Mouse (Mus musculus) stomach, embryonic 14.5 days (tissue): ENCODE data around the gene Aip. TPM values are rescaled to one million over a fixed set of nuclear protein-coding genes. Genes with fewer than 3 reads are reported as not detected.

ENCODE experiments used
- ATAC-seq: fragments of 200-750 bp; cut with Nextera tagmentation; 2 replicates; pipeline ENCODE4 v1.8.0; 2017; ENCODE audit warnings: low read depth, moderate TSS enrichment; ENCODE audit not compliant: insufficient number of reproducible peaks, insufficient read depth, low FRiP score
- H3K27ac ChIP-seq: fragments of 300-500 bp; sonication (generic); 2 replicates; pipeline ENCODE4 v1.5.1; 2014; ENCODE audit warnings: mild to moderate bottlenecking, low read length, moderate library complexity, mixed read lengths
- H3K27me3 ChIP-seq: fragments of 300-500 bp; sonication (generic); 2 replicates; pipeline ENCODE4 v1.6.1; 2014; ENCODE audit warnings: low read length, control low read depth, mixed read lengths; ENCODE audit not compliant: control insufficient read depth, insufficient read depth
- H3K36me3 ChIP-seq: fragments of 300-500 bp; sonication (generic); 2 replicates; pipeline ENCODE4 v1.6.1; 2014; ENCODE audit warnings: mild to moderate bottlenecking, control low read depth, low read length, moderate library complexity, mixed read lengths; ENCODE audit not compliant: control insufficient read depth, insufficient read depth
- H3K4me1 ChIP-seq: fragments of 300-500 bp; sonication (generic); 2 replicates; pipeline ENCODE4 v1.6.1; 2014; ENCODE audit warnings: low read length, control low read depth, mixed read lengths; ENCODE audit not compliant: control insufficient read depth, insufficient read depth
- H3K4me2 ChIP-seq: fragments of 300-500 bp; sonication (generic); replicated peaks from 2 replicates; pipeline ENCODE4 v1.6.1; 2014; ENCODE audit warnings: low read depth, low read length, control low read depth
- H3K4me3 ChIP-seq: fragments of 300-500 bp; sonication (generic); 2 replicates; pipeline ENCODE4 v1.5.1; 2014; ENCODE audit warnings: low read depth, low read length, control low read depth
- H3K9ac ChIP-seq: fragments of 300-500 bp; sonication (generic); replicated peaks from 2 replicates; pipeline ENCODE4 v1.6.1; 2014; ENCODE audit warnings: low read depth, mild to moderate bottlenecking, control low read depth, low read length, moderate library complexity, mixed read lengths
- H3K9me3 ChIP-seq: fragments of 300-500 bp; sonication (generic); 2 replicates; pipeline ENCODE4 v1.6.1; 2016; ENCODE audit warnings: low read depth, low read length, control low read depth; ENCODE audit not compliant: control insufficient read depth
- WGBS: fragments of 180-500 bp; shearing (Covaris S2); extraction: QIAGEN DNeasy Blood & Tissue Kit; methylation state at CpG from one replicate; pipeline ENCODE4 v1.1.7; 2014; 5-methylcytosine and 5-hydroxymethylcytosine counted together
- polyA plus RNA-seq: library from polyadenylated mRNA; unstranded; fragments of >200 nt; fragmentation: Nextera tagmentation; extraction: Ambion mirVana; gene quantifications from 2 replicates; pipeline ENCODE4 v1.2.1, GENCODE M21; 2014

Gene Aip
- polyA plus RNA-seq, 1 experiment from 2014 or later: 101 TPM

DNA sequence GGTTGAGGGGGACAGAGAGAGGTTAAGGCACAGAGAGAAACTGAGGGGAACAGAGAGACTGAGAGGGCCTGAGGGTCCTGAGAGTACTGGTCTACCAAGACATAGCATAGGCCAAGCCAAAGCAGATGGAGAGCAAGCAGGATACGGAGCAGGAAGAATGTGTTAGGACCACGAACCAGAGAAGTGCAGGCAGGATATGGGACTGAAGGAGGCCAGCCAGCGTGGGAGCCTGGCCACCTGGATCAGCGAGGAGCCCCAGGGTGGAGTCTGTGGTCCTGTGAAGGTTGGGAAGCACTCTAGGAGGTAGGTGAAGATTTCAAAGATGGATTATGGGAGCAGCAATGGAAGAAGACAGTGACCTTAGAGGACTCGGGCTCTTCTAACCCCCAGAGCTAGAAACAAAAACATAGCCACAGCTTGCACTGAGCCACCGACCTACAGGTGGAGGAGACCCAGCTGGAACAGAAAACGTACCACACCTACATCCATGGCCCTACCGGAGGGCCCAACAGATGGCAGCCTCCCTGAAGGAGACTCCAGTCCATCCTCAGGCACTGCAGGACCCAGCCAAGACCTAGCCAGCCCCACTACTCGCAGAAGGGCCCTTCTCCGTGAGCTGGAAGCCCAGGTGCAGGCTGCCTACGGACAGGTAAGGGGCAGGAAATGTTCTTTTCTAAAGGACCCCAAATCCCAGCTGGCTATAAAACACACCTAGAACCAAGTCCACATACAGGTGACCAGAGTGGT is 43.3 kb downstream of the Aip start:
- Histone ChIP-seq H3K27ac (no peak overlapping the region), H3K36me3 (no peaks in the 10 kb centered on the region), H3K4me1 (no peaks in the 10 kb centered on the region), H3K9ac (no peak overlapping the region), H3K9me3 (no peaks in the 10 kb centered on the region), H3K27me3 (no peaks in the 10 kb centered on the region), H3K4me2 (no peak overlapping the region), H3K4me3 (no peak overlapping the region)
- ATAC-seq: no peak
- 82% methylated on average over 11 of the region's 11 CpGs for WGBS

DNA sequence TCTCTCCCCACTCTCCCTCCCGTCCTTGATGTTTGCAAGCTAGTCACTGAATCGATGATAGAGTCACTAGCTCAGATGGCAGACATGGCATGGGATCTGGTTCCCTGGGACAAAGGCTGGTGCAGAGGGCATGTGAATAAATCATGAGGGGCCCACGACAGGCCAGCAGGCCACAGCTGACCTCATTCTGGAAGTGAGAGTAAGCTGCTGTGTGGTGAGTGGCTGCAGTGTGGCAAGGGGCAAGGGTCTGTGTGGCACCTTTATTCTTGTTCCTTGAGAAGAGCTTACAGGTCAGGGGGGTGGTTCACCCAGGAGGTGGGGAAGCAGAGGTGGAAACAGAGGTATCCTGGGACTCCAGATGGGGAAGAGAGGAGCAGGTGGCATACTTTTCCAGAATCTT is 44.3 kb downstream of the Aip start, which contains the start of gene Cabp2:
Cabp2 (plus strand) TSS at position 185 of the 400 bp plus-strand sequence.
- Histone ChIP-seq H3K9ac (no peak within 1 kb of the TSS), H3K36me3 (no peaks in the 10 kb centered on the region), H3K4me2 (no peak within 1 kb of the TSS), H3K27me3 (no peaks in the 10 kb centered on the region), H3K4me3 (no peak within 1 kb of the TSS), H3K4me1 (no peaks in the 10 kb centered on the region), H3K27ac (no peak within 1 kb of the TSS), H3K9me3 (no peaks in the 10 kb centered on the region)
- WGBS: 59% methylated on average over 3 of the region's 3 CpGs
- no peak for ATAC-seq

DNA sequence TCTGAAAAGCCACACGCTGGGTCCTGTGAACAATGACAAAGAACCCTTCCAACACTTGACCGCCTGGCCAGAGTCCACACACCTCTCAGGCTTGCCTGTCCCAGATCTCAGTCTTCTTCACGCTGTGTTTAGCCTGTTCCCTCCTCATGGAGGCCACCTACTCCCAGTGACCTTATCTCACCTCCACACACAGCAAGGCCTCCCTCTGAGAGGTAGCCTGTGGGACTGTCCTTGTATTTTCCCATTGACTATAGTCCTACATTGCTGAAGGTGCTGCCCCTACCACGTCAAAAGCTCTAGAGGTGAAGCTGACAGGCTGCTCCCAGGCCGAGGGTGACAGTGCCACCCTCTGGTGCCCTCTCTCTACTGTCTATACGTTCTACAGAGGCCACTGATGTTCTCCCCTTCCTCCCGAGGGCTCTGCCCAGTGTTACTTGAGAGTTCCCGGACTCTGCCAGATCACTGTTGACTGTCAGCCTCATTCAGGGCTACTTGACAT is 45.1 kb downstream of the Aip start:
- Histone ChIP-seq H3K4me1 (no peaks in the 10 kb centered on the region), H3K27me3 (no peaks in the 10 kb centered on the region), H3K4me3 (no peak overlapping the region), H3K9me3 (no peaks in the 10 kb centered on the region), H3K9ac (no peak overlapping the region), H3K27ac (no peak overlapping the region), H3K36me3 (no peaks in the 10 kb centered on the region), H3K4me2 (no peak overlapping the region)
- peak; percentile 42; the same call in 1 of the 2 replicates for ATAC-seq
- WGBS: 63% methylated on average over 8 of the region's 8 CpGs

DNA sequence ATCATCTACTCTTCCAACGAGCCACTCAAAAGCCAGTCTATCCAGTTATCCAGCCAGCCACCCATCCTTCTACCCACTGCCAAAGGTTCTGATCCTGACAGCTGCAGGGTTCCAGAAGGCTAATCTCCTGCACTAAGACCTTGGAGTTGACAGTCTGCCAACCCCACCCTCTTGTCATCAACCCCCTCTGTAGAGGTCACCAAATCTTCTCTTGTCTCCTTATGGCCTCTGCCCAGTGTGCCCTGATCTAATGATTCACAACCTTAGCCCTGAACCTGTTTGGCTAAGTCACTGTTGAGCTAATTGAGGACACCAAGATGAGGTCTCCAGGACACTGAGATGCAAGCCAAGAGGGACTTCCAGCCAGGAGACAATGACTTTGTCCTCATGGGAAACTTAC is 46.1 kb downstream of the Aip start:
- ATAC-seq: no peak
- WGBS: 81% methylated on average over 1 of the region's 1 CpGs

DNA sequence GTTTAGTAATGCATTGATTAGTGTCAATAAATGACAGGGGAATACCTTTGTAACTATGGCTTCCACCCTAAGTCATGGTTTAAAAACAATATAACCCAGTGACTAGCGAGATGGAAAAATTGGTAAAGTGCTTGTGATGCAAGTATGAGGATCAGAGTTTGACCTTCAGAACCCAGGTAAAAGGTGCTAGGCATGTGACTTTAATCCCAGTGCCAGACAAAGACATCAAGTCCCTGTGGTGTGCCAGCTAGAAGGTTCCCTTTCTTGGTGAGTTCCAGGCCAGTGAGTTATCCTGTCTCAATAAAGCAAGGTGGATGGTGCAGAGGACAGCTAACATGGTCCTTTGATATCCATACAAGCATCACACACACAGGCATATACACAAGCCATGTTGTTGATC is 50.1 kb downstream of the Aip start:
- no peak for ATAC-seq

More for the DNA sequence above, 46.1 kb downstream of the Aip start:
- no peak overlapping the region for H3K4me3 ChIP-seq
- H3K4me2 ChIP-seq: no peak overlapping the region
- H3K4me1 ChIP-seq: no peaks in the 10 kb centered on the region
- no peak overlapping the region for H3K9ac ChIP-seq
- no peaks in the 10 kb centered on the region for H3K36me3 ChIP-seq
- H3K9me3 ChIP-seq: no peaks in the 10 kb centered on the region
- no peak overlapping the region for H3K27ac ChIP-seq
- H3K27me3 ChIP-seq: no peaks in the 10 kb centered on the region

DNA sequence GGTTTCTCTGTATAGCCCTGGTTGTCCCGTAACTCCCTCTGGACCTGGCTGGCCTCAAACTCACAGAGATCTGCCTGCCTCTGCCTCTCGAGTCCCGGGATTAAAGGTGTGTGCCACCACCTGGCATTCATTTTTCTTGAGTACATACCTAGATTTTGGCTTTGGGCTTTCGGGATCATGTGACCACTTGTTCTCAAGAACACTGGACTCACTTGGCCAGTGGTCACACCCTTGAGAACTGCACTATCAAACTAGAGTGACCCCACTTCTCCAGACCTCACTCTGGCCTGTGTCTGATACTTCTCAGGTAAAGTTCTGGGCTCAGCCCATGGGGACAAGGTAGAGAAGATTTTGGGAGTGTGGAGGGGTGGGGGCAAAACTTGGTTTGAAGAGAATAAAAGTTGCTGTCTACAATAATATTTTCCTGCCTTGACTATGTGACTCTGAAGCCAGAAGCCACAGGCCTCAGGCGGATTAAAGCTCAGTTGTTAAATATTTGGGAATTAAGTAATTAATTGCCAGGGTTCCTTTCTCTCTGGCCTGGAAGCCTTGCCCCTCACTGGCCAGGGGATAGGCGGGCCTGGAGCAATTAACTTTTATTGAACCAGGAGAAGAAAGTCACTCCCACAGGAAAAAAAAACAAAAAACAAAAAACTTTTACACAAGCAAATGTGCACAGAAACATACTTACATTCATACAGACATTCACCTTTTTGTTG is 52.8 kb downstream of the Aip start:
- H3K9me3 ChIP-seq: no peaks in the 10 kb centered on the region
- WGBS: 79% methylated on average over 6 of the region's 6 CpGs

More for the DNA sequence above, 50.1 kb downstream of the Aip start:
- no peaks in the 10 kb centered on the region for H3K9me3 ChIP-seq
- no peak overlapping the region for H3K4me3 ChIP-seq
- H3K4me1 ChIP-seq: no peaks in the 10 kb centered on the region
- H3K9ac ChIP-seq: no peak overlapping the region
- no peaks in the 10 kb centered on the region for H3K36me3 ChIP-seq
- H3K27ac ChIP-seq: no peak overlapping the region
- no peaks in the 10 kb centered on the region for H3K27me3 ChIP-seq
- H3K4me2 ChIP-seq: no peak overlapping the region
- WGBS: 95% methylated on average over 1 of the region's 1 CpGs

DNA sequence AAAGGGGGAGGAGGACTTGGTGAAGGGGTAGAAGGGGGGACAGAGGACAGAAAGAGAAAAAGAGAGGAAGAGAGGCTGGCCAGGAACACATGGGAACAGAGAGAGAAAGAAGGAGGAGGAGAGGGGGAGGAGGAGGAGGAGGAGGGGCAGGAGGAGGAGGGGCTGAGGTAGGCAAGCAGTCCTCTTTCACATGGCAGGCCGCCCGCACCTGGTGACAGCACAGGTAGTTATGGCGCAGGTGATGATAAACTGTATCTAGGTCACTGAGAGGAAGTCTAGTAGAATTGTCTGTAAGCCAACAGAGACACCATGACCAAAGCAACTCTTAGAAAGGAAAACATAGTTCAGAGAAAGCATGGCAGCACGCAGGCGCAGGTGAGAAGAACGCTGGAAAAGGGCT is 54.3 kb downstream of the Aip start:
- no peak overlapping the region for H3K4me3 ChIP-seq
- H3K36me3 ChIP-seq: no peaks in the 10 kb centered on the region
- no peak overlapping the region for H3K27ac ChIP-seq
- WGBS: 85% methylated on average over 6 of the region's 6 CpGs
- no peak overlapping the region for H3K4me2 ChIP-seq
- no peaks in the 10 kb centered on the region for H3K27me3 ChIP-seq
- ATAC-seq: no peak
- H3K4me1 ChIP-seq: no peaks in the 10 kb centered on the region
- H3K9me3 ChIP-seq: no peaks in the 10 kb centered on the region
- H3K9ac ChIP-seq: no peak overlapping the region

More for the DNA sequence above, 52.8 kb downstream of the Aip start:
- no peaks in the 10 kb centered on the region for H3K27me3 ChIP-seq
- no peak overlapping the region for H3K4me3 ChIP-seq
- H3K4me2 ChIP-seq: no peak overlapping the region
- H3K9ac ChIP-seq: no peak overlapping the region
- no peak for ATAC-seq
- no peaks in the 10 kb centered on the region for H3K36me3 ChIP-seq
- H3K4me1 ChIP-seq: no peaks in the 10 kb centered on the region
- H3K27ac ChIP-seq: no peak overlapping the region

DNA sequence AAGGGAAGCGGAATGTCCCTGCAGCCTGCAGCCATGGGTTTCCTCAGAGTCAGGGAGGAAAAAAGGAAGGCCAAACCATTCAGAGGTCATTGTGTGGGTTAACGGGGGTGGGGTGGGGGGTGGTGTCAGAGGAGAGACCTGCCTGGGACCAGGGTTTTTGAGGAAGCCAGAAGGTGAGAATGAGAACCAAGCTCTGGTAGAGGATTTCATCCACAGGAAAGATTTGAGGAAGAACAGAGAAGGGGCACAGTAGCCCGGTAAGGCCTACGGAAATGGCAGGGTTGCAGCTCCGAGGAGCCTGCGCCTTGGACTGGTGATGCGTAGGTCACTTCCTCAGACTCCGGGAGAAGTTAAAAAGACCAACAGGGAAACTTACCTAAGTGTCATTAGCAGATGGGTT is 54.9 kb downstream of the Aip start:
- H3K27me3 ChIP-seq: no peaks in the 10 kb centered on the region
- H3K4me2 ChIP-seq: no peak overlapping the region
- H3K27ac ChIP-seq: no peak overlapping the region
- H3K4me3 ChIP-seq: no peak overlapping the region
- 68% methylated on average over 8 of the region's 8 CpGs for WGBS
- H3K9me3 ChIP-seq: no peaks in the 10 kb centered on the region
- ATAC-seq: no peak
- H3K4me1 ChIP-seq: no peaks in the 10 kb centered on the region
- no peak overlapping the region for H3K9ac ChIP-seq
- H3K36me3 ChIP-seq: no peaks in the 10 kb centered on the region
